Mouse (Mus musculus): ENCODE measurements around the gene Erc2. TPM values are rescaled to one million over a fixed set of nuclear protein-coding genes. Genes with fewer than 3 reads are reported as not detected.

Erc2 gene
- polyA plus RNA-seq, 1 experiment from 2014 or later, result 13.7 TPM

GRCm38 (mm10) chr14:28359983-28360382 lies 737.8 kb downstream of the Erc2 start:
- Histone ChIP-seq H3K9me3 (no peaks in the 10 kb centered on the region), H3K4me1 (peaks cover 24% of the 10 kb centered on the region; the same call in 1 of the 2 replicates), H3K4me3 (no peak overlapping the region), H3K9ac (no peak overlapping the region), H3K4me2 (no peak overlapping the region), H3K27me3 (no peaks in the 10 kb centered on the region), H3K27ac (no peak overlapping the region), H3K36me3 (no peaks in the 10 kb centered on the region)
- no peak for ATAC-seq (ENCODE audit: insufficient number of reproducible peaks, insufficient read depth, low FRiP score, low TSS enrichment, low read depth)
- 94% methylated on average over 4 of the region's 4 CpGs for WGBS

- Histone ChIP-seq H3K4me1 (peaks cover 16% of the 10 kb centered on the region; the same call in 1 of the 2 replicates), H3K4me3 (no peak overlapping the region), H3K36me3 (no peaks in the 10 kb centered on the region), H3K27me3 (no peaks in the 10 kb centered on the region), H3K4me2 (no peak overlapping the region), H3K27ac (peak overlapping the region; percentile 64), H3K9me3 (no peaks in the 10 kb centered on the region), H3K9ac (no peak overlapping the region)
- no peak for ATAC-seq (ENCODE audit: insufficient number of reproducible peaks, insufficient read depth, low FRiP score, low TSS enrichment, low read depth)
- WGBS, result 22% methylated on average over 4 of the region's 4 CpGs
Measured at GRCm38 (mm10) chr14:28362336-28362735, 740.1 kb downstream of the Erc2 start.

- Histone ChIP-seq H3K27me3 (0 out of 2 replicates have a peak, but pooled peaks cover 6% of the 10 kb centered on the region), H3K4me3 (no peak overlapping the region), H3K36me3 (no peaks in the 10 kb centered on the region), H3K4me1 (peaks cover 42% of the 10 kb centered on the region), H3K4me2 (no peak overlapping the region), H3K9ac (no peak overlapping the region), H3K9me3 (no peaks in the 10 kb centered on the region), H3K27ac (no peak overlapping the region)
- WGBS, result 54% methylated on average over 8 of the region's 8 CpGs
- ATAC-seq (ENCODE audit: insufficient number of reproducible peaks, insufficient read depth, low FRiP score, low TSS enrichment, low read depth), result no peak
Measured at GRCm38 (mm10) chr14:28370713-28371112, 748.5 kb downstream of the Erc2 start.

- WGBS, result 26% methylated on average over 10 of the region's 10 CpGs
- no peak overlapping the region for H3K4me2 ChIP-seq
- H3K4me3 ChIP-seq, result no peak overlapping the region
- peak overlapping the region; percentile 71 for H3K27ac ChIP-seq
- peaks cover 51% of the 10 kb centered on the region for H3K4me1 ChIP-seq
- 0 out of 2 replicates have a peak, but pooled peaks cover 6% of the 10 kb centered on the region for H3K27me3 ChIP-seq
- no peaks in the 10 kb centered on the region for H3K36me3 ChIP-seq
- H3K9ac ChIP-seq, result no peak overlapping the region
- H3K9me3 ChIP-seq, result no peaks in the 10 kb centered on the region
- no peak for ATAC-seq (ENCODE audit: insufficient number of reproducible peaks, insufficient read depth, low FRiP score, low TSS enrichment, low read depth)
Measured at GRCm38 (mm10) chr14:28371651-28372050, 749.4 kb downstream of the Erc2 start.

- no peaks in the 10 kb centered on the region for H3K36me3 ChIP-seq
- peaks cover 15% of the 10 kb centered on the region; the same call in 1 of the 2 replicates for H3K27me3 ChIP-seq
- 6% methylated on average over 10 of the region's 10 CpGs for WGBS
- H3K27ac ChIP-seq, result peak overlapping the region; percentile 83
- no peak overlapping the region for H3K4me3 ChIP-seq
- no peak overlapping the region for H3K9ac ChIP-seq
- peak overlapping the region; percentile 39 for H3K4me2 ChIP-seq
- ATAC-seq (ENCODE audit: insufficient number of reproducible peaks, insufficient read depth, low FRiP score, low TSS enrichment, low read depth), result no peak
- H3K4me1 ChIP-seq, result peaks cover 50% of the 10 kb centered on the region
- H3K9me3 ChIP-seq, result no peaks in the 10 kb centered on the region
Measured at GRCm38 (mm10) chr14:28375642-28376091, 753.4 kb downstream of the Erc2 start.

GRCm38 (mm10) chr14:28376208-28376805 lies 754.1 kb downstream of the Erc2 start:
- no peaks in the 10 kb centered on the region for H3K36me3 ChIP-seq
- no peak overlapping the region for H3K4me3 ChIP-seq
- peaks cover 15% of the 10 kb centered on the region; the same call in 1 of the 2 replicates for H3K27me3 ChIP-seq
- H3K4me1 ChIP-seq, result peaks cover 45% of the 10 kb centered on the region
- no peak overlapping the region for H3K9ac ChIP-seq
- 23% methylated on average over 9 of the region's 9 CpGs for WGBS
- H3K9me3 ChIP-seq, result no peaks in the 10 kb centered on the region
- peak overlapping the region; percentile 39 for H3K4me2 ChIP-seq
- H3K27ac ChIP-seq, result peak overlapping the region; percentile 83
- ATAC-seq (ENCODE audit: insufficient number of reproducible peaks, insufficient read depth, low FRiP score, low TSS enrichment, low read depth), result no peak

- no peaks in the 10 kb centered on the region for H3K9me3 ChIP-seq
- peaks cover 26% of the 10 kb centered on the region for H3K27me3 ChIP-seq
- 70% methylated on average over 3 of the region's 3 CpGs for WGBS
- H3K27ac ChIP-seq, result no peak overlapping the region
- no peak overlapping the region for H3K4me2 ChIP-seq
- no peak overlapping the region for H3K4me3 ChIP-seq
- H3K36me3 ChIP-seq, result no peaks in the 10 kb centered on the region
- no peak overlapping the region for H3K9ac ChIP-seq
- peaks cover 48% of the 10 kb centered on the region for H3K4me1 ChIP-seq
- no peak for ATAC-seq (ENCODE audit: insufficient number of reproducible peaks, insufficient read depth, low FRiP score, low TSS enrichment, low read depth)
Measured at GRCm38 (mm10) chr14:28377519-28377918, 755.3 kb downstream of the Erc2 start.

GRCm38 (mm10) chr14:28380129-28380528 lies 757.9 kb downstream of the Erc2 start:
- WGBS, result 72% methylated on average over 3 of the region's 3 CpGs
- Histone ChIP-seq H3K36me3 (no peaks in the 10 kb centered on the region), H3K4me2 (no peak overlapping the region), H3K9me3 (no peaks in the 10 kb centered on the region), H3K27me3 (peaks cover 30% of the 10 kb centered on the region), H3K4me3 (no peak overlapping the region), H3K27ac (no peak overlapping the region), H3K4me1 (peaks cover 39% of the 10 kb centered on the region), H3K9ac (no peak overlapping the region)
- no peak for ATAC-seq (ENCODE audit: insufficient number of reproducible peaks, insufficient read depth, low FRiP score, low TSS enrichment, low read depth)

GRCm38 (mm10) chr14:28381801-28382550 lies 759.7 kb downstream of the Erc2 start:
- Histone ChIP-seq H3K9me3 (no peaks in the 10 kb centered on the region), H3K4me1 (peaks cover 20% of the 10 kb centered on the region), H3K27ac (no peak overlapping the region), H3K9ac (no peak overlapping the region), H3K4me3 (no peak overlapping the region), H3K36me3 (no peaks in the 10 kb centered on the region), H3K27me3 (peaks cover 30% of the 10 kb centered on the region), H3K4me2 (no peak overlapping the region)
- 45% methylated on average over 14 of the region's 14 CpGs for WGBS
- ATAC-seq (ENCODE audit: insufficient number of reproducible peaks, insufficient read depth, low FRiP score, low TSS enrichment, low read depth), result no peak

- 82% methylated on average over 3 of the region's 3 CpGs for WGBS
- no peak for ATAC-seq (ENCODE audit: insufficient number of reproducible peaks, insufficient read depth, low FRiP score, low TSS enrichment, low read depth)
Measured at GRCm38 (mm10) chr14:28386815-28387607, 764.8 kb downstream of the Erc2 start.

GRCm38 (mm10) chr14:28398915-28399314 lies 776.7 kb downstream of the Erc2 start:
- H3K27me3 ChIP-seq, result no peaks in the 10 kb centered on the region
- H3K4me1 ChIP-seq, result no peaks in the 10 kb centered on the region
- WGBS, result 66% methylated on average over 2 of the region's 2 CpGs
- H3K4me2 ChIP-seq, result no peak overlapping the region
- H3K9me3 ChIP-seq, result no peaks in the 10 kb centered on the region
- no peak overlapping the region for H3K4me3 ChIP-seq
- no peaks in the 10 kb centered on the region for H3K36me3 ChIP-seq
- no peak overlapping the region for H3K27ac ChIP-seq
- no peak for ATAC-seq (ENCODE audit: insufficient number of reproducible peaks, insufficient read depth, low FRiP score, low TSS enrichment, low read depth)
- H3K9ac ChIP-seq, result no peak overlapping the region

More at GRCm38 (mm10) chr14:28386815-28387607, 764.8 kb downstream of the Erc2 start:
- Histone ChIP-seq H3K4me2 (no peak overlapping the region), H3K4me1 (peaks cover 8% of the 10 kb centered on the region), H3K9ac (no peak overlapping the region), H3K4me3 (no peak overlapping the region), H3K27me3 (peaks cover 14% of the 10 kb centered on the region), H3K9me3 (no peaks in the 10 kb centered on the region), H3K36me3 (no peaks in the 10 kb centered on the region), H3K27ac (no peak overlapping the region)

Measured in embryonic facial prominence, embryonic 13.5 days (tissue).